Mouse (Mus musculus) lung, postnatal 14 days (tissue): ENCODE data around the gene Shcbp1.
A peak's percentile ranks its signal among the peaks of the same experiment; 100 is the strongest.
"Not testable (repeated sequence)": the region's sequence is repeated elsewhere in the genome, so short reads cannot be mapped to it uniquely, and the experiment has no call there.

Experiments used
- DNase-seq: peaks from one replicate; pipeline ENCODE4 v3.0.0; 2021

Shcbp1 gene

GRCm38 (mm10) chr8:4779254-4780055 lies at the start of gene Shcbp1:
Shcbp1 (minus strand) TSS chr8:4779567.
- DNase-seq, result peak; percentile 95

- DNase-seq, result no peak
These were observed 29.5 kb upstream of the Shcbp1 start for GRCm38 (mm10) chr8:4808831-4809230.

GRCm38 (mm10) chr8:4800524-4801122 lies 21.3 kb upstream of the Shcbp1 start:
- peak; percentile 26 for DNase-seq

GRCm38 (mm10) chr8:4778266-4778665 lies 1.1 kb downstream of the Shcbp1 start:
- no peak for DNase-seq

- DNase-seq, result no peak
These were observed 14.6 kb downstream of the Shcbp1 start for GRCm38 (mm10) chr8:4764751-4765150.

GRCm38 (mm10) chr8:4753048-4753447 lies 26.3 kb downstream of the Shcbp1 start:
- no peak for DNase-seq

GRCm38 (mm10) chr8:4730942-4731341 lies 48.4 kb downstream of the Shcbp1 start:
- DNase-seq, result no peak

GRCm38 (mm10) chr8:4715546-4715945 lies 63.8 kb downstream of the Shcbp1 start:
- no peak for DNase-seq

- DNase-seq, result not testable (repeated sequence)
These were observed 71.0 kb downstream of the Shcbp1 start for GRCm38 (mm10) chr8:4708346-4708745.

- not testable (repeated sequence) for DNase-seq
These were observed 71.5 kb downstream of the Shcbp1 start for GRCm38 (mm10) chr8:4707916-4708315.

GRCm38 (mm10) chr8:4691634-4692033 lies 87.7 kb downstream of the Shcbp1 start:
- no peak for DNase-seq
